Mouse (Mus musculus): ENCODE measurements around the gene Pik3r5.

Pik3r5 gene

GRCm38 (mm10) chr11:68400727-68401219 is 31.1 kb upstream of the Pik3r5 start, which contains the start of gene Ntn1:
TSS of gene Ntn1 (minus strand) at chr11:68400823.
- in situ Hi-C loops (cut with MboI; ENCODE audit: unreplicated experiment in 2 of 2), result loop anchor here (5.0 to 10.0 kb wide), 2 partner anchors 178 to 186 kb away; no protein-coding TSS in a partner anchor

- in situ Hi-C loops (cut with MboI; ENCODE audit: unreplicated experiment in 2 of 2), result loop anchor here (5.0 to 10.0 kb wide), 2 partner anchors 179 to 187 kb away; no protein-coding TSS in a partner anchor
These were observed 30.5 kb upstream of the Pik3r5 start for GRCm38 (mm10) chr11:68401428-68401827.

GRCm38 (mm10) chr11:68404185-68404584 is 27.7 kb upstream of the Pik3r5 start:
- in situ Hi-C loops (cut with MboI; ENCODE audit: unreplicated experiment in 2 of 2), result loop anchor here (5.0 to 10.0 kb wide), 2 partner anchors 182 to 189 kb away; no protein-coding TSS in a partner anchor

GRCm38 (mm10) chr11:68405576-68405975 is 26.3 kb upstream of the Pik3r5 start:
- in situ Hi-C loops (cut with MboI; ENCODE audit: unreplicated experiment in 2 of 2), result loop anchor here (5.0 to 10.0 kb wide), 3 partner anchors 191 to 508 kb away; no protein-coding TSS in a partner anchor

GRCm38 (mm10) chr11:68407266-68407926 is 24.5 kb upstream of the Pik3r5 start:
- in situ Hi-C loops (cut with MboI; ENCODE audit: unreplicated experiment in 2 of 2), result loop anchor here (5.0 to 10.0 kb wide), 3 partner anchors 193 to 510 kb away; no protein-coding TSS in a partner anchor

- in situ Hi-C loops (cut with MboI; ENCODE audit: unreplicated experiment in 2 of 2), result loop anchor here (5.0 to 10.0 kb wide), 3 partner anchors 193 to 511 kb away; no protein-coding TSS in a partner anchor
These were observed 23.8 kb upstream of the Pik3r5 start for GRCm38 (mm10) chr11:68408127-68408526.

GRCm38 (mm10) chr11:68417001-68417400 is 14.9 kb upstream of the Pik3r5 start:
- in situ Hi-C loops (cut with MboI; ENCODE audit: unreplicated experiment in 2 of 2), result loop anchor here in 1 of 2 experiments (5.0 kb wide), 1 partner anchor 135 kb away; no protein-coding TSS in a partner anchor

- in situ Hi-C loops (cut with MboI; ENCODE audit: unreplicated experiment in 2 of 2), result loop anchor here in 1 of 2 experiments (5.0 kb wide), 1 partner anchor 134 kb away; no protein-coding TSS in a partner anchor
These were observed 14.1 kb upstream of the Pik3r5 start for GRCm38 (mm10) chr11:68417831-68418230.

- in situ Hi-C loops (cut with MboI; ENCODE audit: unreplicated experiment in 2 of 2), result no loop called here
These were observed 6.2 kb upstream of the Pik3r5 start for GRCm38 (mm10) chr11:68425492-68426315.

- in situ Hi-C loops (cut with MboI; ENCODE audit: unreplicated experiment in 2 of 2), result no loop called here
These were observed 4.8 kb upstream of the Pik3r5 start for GRCm38 (mm10) chr11:68427083-68427570.

- in situ Hi-C loops (cut with MboI; ENCODE audit: unreplicated experiment in 2 of 2), result loop anchor here in 1 of 2 experiments (5.0 kb wide), 1 partner anchor 122 kb away; no protein-coding TSS in a partner anchor
These were observed 1.3 kb upstream of the Pik3r5 start for GRCm38 (mm10) chr11:68430662-68431061.

GRCm38 (mm10) chr11:68432361-68433021 is 570 bp downstream of the Pik3r5 start:
- in situ Hi-C loops (cut with MboI; ENCODE audit: unreplicated experiment in 2 of 2), result loop anchor here in 1 of 2 experiments (5.0 kb wide), 1 partner anchor 120 kb away; no protein-coding TSS in a partner anchor

- in situ Hi-C loops (cut with MboI; ENCODE audit: unreplicated experiment in 2 of 2), result loop anchor here in 1 of 2 experiments (5.0 kb wide), 1 partner anchor 119 kb away; no protein-coding TSS in a partner anchor
These were observed 1.6 kb downstream of the Pik3r5 start for GRCm38 (mm10) chr11:68433534-68433933.

GRCm38 (mm10) chr11:68434697-68435096 is 2.8 kb downstream of the Pik3r5 start:
- in situ Hi-C loops (cut with MboI; ENCODE audit: unreplicated experiment in 2 of 2), result loop anchor here in 1 of 2 experiments (5.0 kb wide), 2 partner anchors 43 to 118 kb away; no protein-coding TSS in a partner anchor

GRCm38 (mm10) chr11:68435601-68436000 is 3.7 kb downstream of the Pik3r5 start:
- in situ Hi-C loops (cut with MboI; ENCODE audit: unreplicated experiment in 2 of 2), result loop anchor here in 1 of 2 experiments (5.0 kb wide), 1 partner anchor 42 kb away; no protein-coding TSS in a partner anchor

- in situ Hi-C loops (cut with MboI; ENCODE audit: unreplicated experiment in 2 of 2), result loop anchor here in 1 of 2 experiments (5.0 kb wide), 1 partner anchor 41 kb away; no protein-coding TSS in a partner anchor
These were observed 4.5 kb downstream of the Pik3r5 start for GRCm38 (mm10) chr11:68436376-68436775.

GRCm38 (mm10) chr11:68440100-68440499 is 8.2 kb downstream of the Pik3r5 start:
- in situ Hi-C loops (cut with MboI; ENCODE audit: unreplicated experiment in 2 of 2), result no loop called here

- in situ Hi-C loops (cut with MboI; ENCODE audit: unreplicated experiment in 2 of 2), result no loop called here
These were observed 9.0 kb downstream of the Pik3r5 start for GRCm38 (mm10) chr11:68440965-68441364.

- in situ Hi-C loops (cut with MboI; ENCODE audit: unreplicated experiment in 2 of 2), result no loop called here
These were observed 10.4 kb downstream of the Pik3r5 start for GRCm38 (mm10) chr11:68442346-68442745.
